Mouse (Mus musculus): ENCODE measurements around the gene Car10. TPM values are rescaled to one million over a fixed set of nuclear protein-coding genes. Genes with fewer than 3 reads are reported as not detected.

Gene Car10
- polyA plus RNA-seq, 1 experiment from 2014 or later, result 0.20 TPM

- no peak for ATAC-seq
Observed at GRCm38 (mm10) chr11:93516946-93517345, 419.1 kb downstream of the Car10 start.

GRCm38 (mm10) chr11:93522501-93522900 lies 424.7 kb downstream of the Car10 start:
- Histone ChIP-seq H3K4me3 (ENCODE audit: low read depth, low read length) (no peak overlapping the region), H3K36me3 (ENCODE audit: control insufficient read depth, insufficient read depth) (no peaks in the 10 kb centered on the region), H3K9me3 (ENCODE audit: control insufficient read depth) (no peaks in the 10 kb centered on the region), H3K9ac (ENCODE audit: low read depth, low read length) (no peak overlapping the region), H3K4me2 (replicated peaks; ENCODE audit: low read depth) (no peak overlapping the region), H3K27ac (ENCODE audit: low read depth, low read length) (no peak overlapping the region), H3K27me3 (replicated peaks; ENCODE audit: control insufficient read depth, insufficient read depth, low read length) (no peaks in the 10 kb centered on the region), H3K4me1 (replicated peaks; ENCODE audit: control insufficient read depth, insufficient read depth, low read length) (no peaks in the 10 kb centered on the region)
- ATAC-seq, result no peak
- WGBS, result 75% methylated on average over 3 of the region's 3 CpGs
- no peak for TF ChIP-seq CTCF (IDR thresholded peaks at IDR 0.05; ENCODE audit: low read depth)

More at GRCm38 (mm10) chr11:93516946-93517345, 419.1 kb downstream of the Car10 start:
- TF ChIP-seq CTCF (IDR thresholded peaks at IDR 0.05; ENCODE audit: low read depth), result no peak
- Histone ChIP-seq H3K4me1 (replicated peaks; ENCODE audit: control insufficient read depth, insufficient read depth, low read length) (no peaks in the 10 kb centered on the region), H3K4me3 (ENCODE audit: low read depth, low read length) (no peak overlapping the region), H3K27ac (ENCODE audit: low read depth, low read length) (no peak overlapping the region), H3K4me2 (replicated peaks; ENCODE audit: low read depth) (no peak overlapping the region), H3K9me3 (ENCODE audit: control insufficient read depth) (no peaks in the 10 kb centered on the region), H3K9ac (ENCODE audit: low read depth, low read length) (no peak overlapping the region), H3K36me3 (ENCODE audit: control insufficient read depth, insufficient read depth) (no peaks in the 10 kb centered on the region), H3K27me3 (replicated peaks; ENCODE audit: control insufficient read depth, insufficient read depth, low read length) (no peaks in the 10 kb centered on the region)
- 69% methylated on average over 2 of the region's 2 CpGs for whole genome bisulfite sequencing

GRCm38 (mm10) chr11:93525921-93526320 lies 428.1 kb downstream of the Car10 start:
- Histone ChIP-seq H3K4me3 (ENCODE audit: low read depth, low read length) (no peak overlapping the region), H3K4me2 (replicated peaks; ENCODE audit: low read depth) (no peak overlapping the region), H3K9me3 (ENCODE audit: control insufficient read depth) (no peaks in the 10 kb centered on the region), H3K9ac (ENCODE audit: low read depth, low read length) (no peak overlapping the region), H3K27me3 (replicated peaks; ENCODE audit: control insufficient read depth, insufficient read depth, low read length) (no peaks in the 10 kb centered on the region), H3K4me1 (replicated peaks; ENCODE audit: control insufficient read depth, insufficient read depth, low read length) (no peaks in the 10 kb centered on the region), H3K27ac (ENCODE audit: low read depth, low read length) (no peak overlapping the region), H3K36me3 (ENCODE audit: control insufficient read depth, insufficient read depth) (no peaks in the 10 kb centered on the region)
- 80% methylated on average over 3 of the region's 3 CpGs for WGBS
- ATAC-seq, result no peak
- TF ChIP-seq CTCF (IDR thresholded peaks at IDR 0.05; ENCODE audit: low read depth), result no peak

- 50% methylated on average over 7 of the region's 7 CpGs for WGBS
Observed at GRCm38 (mm10) chr11:93531029-93531680, 433.3 kb downstream of the Car10 start.

GRCm38 (mm10) chr11:93536244-93536643 lies 438.4 kb downstream of the Car10 start:
- no peaks in the 10 kb centered on the region for H3K27me3 ChIP-seq (replicated peaks; ENCODE audit: control insufficient read depth, insufficient read depth, low read length)
- WGBS, result 76% methylated on average over 6 of the region's 6 CpGs

More at GRCm38 (mm10) chr11:93531029-93531680, 433.3 kb downstream of the Car10 start:
- Histone ChIP-seq H3K27me3 (replicated peaks; ENCODE audit: control insufficient read depth, insufficient read depth, low read length) (no peaks in the 10 kb centered on the region), H3K9ac (ENCODE audit: low read depth, low read length) (no peak overlapping the region), H3K4me1 (replicated peaks; ENCODE audit: control insufficient read depth, insufficient read depth, low read length) (no peaks in the 10 kb centered on the region), H3K4me3 (ENCODE audit: low read depth, low read length) (no peak overlapping the region), H3K27ac (ENCODE audit: low read depth, low read length) (no peak overlapping the region), H3K9me3 (ENCODE audit: control insufficient read depth) (no peaks in the 10 kb centered on the region), H3K36me3 (ENCODE audit: control insufficient read depth, insufficient read depth) (no peaks in the 10 kb centered on the region), H3K4me2 (replicated peaks; ENCODE audit: low read depth) (no peak overlapping the region)
- ATAC-seq, result no peak
- no peak for TF ChIP-seq CTCF (IDR thresholded peaks at IDR 0.05; ENCODE audit: low read depth)

GRCm38 (mm10) chr11:93548904-93549303 lies 451.1 kb downstream of the Car10 start:
- no peaks in the 10 kb centered on the region for H3K9me3 ChIP-seq (ENCODE audit: control insufficient read depth)
- H3K4me2 ChIP-seq (replicated peaks; ENCODE audit: low read depth), result no peak overlapping the region
- no peak overlapping the region for H3K4me3 ChIP-seq (ENCODE audit: low read depth, low read length)
- no peaks in the 10 kb centered on the region for H3K27me3 ChIP-seq (replicated peaks; ENCODE audit: control insufficient read depth, insufficient read depth, low read length)
- no peak overlapping the region for H3K9ac ChIP-seq (ENCODE audit: low read depth, low read length)
- no peak overlapping the region for H3K27ac ChIP-seq (ENCODE audit: low read depth, low read length)
- no peaks in the 10 kb centered on the region for H3K4me1 ChIP-seq (replicated peaks; ENCODE audit: control insufficient read depth, insufficient read depth, low read length)
- no peak for TF ChIP-seq CTCF (IDR thresholded peaks at IDR 0.05; ENCODE audit: low read depth)
- ATAC-seq, result no peak
- no peaks in the 10 kb centered on the region for H3K36me3 ChIP-seq (ENCODE audit: control insufficient read depth, insufficient read depth)
- WGBS, result 52% methylated on average over 5 of the region's 5 CpGs

More at GRCm38 (mm10) chr11:93536244-93536643, 438.4 kb downstream of the Car10 start:
- Histone ChIP-seq H3K4me3 (ENCODE audit: low read depth, low read length) (no peak overlapping the region), H3K4me2 (replicated peaks; ENCODE audit: low read depth) (no peak overlapping the region), H3K9ac (ENCODE audit: low read depth, low read length) (no peak overlapping the region), H3K36me3 (ENCODE audit: control insufficient read depth, insufficient read depth) (no peaks in the 10 kb centered on the region), H3K4me1 (replicated peaks; ENCODE audit: control insufficient read depth, insufficient read depth, low read length) (no peaks in the 10 kb centered on the region), H3K27ac (ENCODE audit: low read depth, low read length) (no peak overlapping the region), H3K9me3 (ENCODE audit: control insufficient read depth) (no peaks in the 10 kb centered on the region)
- TF ChIP-seq CTCF (IDR thresholded peaks at IDR 0.05; ENCODE audit: low read depth), result no peak
- no peak for ATAC-seq

Data from intestine, postnatal 0 days (tissue).